Mouse (Mus musculus): ENCODE results near the gene Lrrn1. TPM values are rescaled to one million over a fixed set of nuclear protein-coding genes. Genes with fewer than 3 reads are reported as not detected.

Gene Lrrn1
- polyA plus RNA-seq, 1 experiment from 2014 or later: 59.0 TPM

GRCm38 (mm10) chr6:107556996-107557395 lies 27.4 kb downstream of the Lrrn1 start:
- Histone ChIP-seq H3K36me3 (replicated peaks; ENCODE audit: control insufficient read depth, insufficient read depth, low read depth, low read length) (no peaks in the 10 kb centered on the region), H3K27me3 (ENCODE audit: control insufficient read depth, insufficient read depth, low read length) (no peaks in the 10 kb centered on the region), H3K4me3 (ENCODE audit: low read depth, low read length) (no peak overlapping the region), H3K4me2 (ENCODE audit: low read depth, low read length) (no peak overlapping the region), H3K9me3 (replicated peaks; ENCODE audit: control insufficient read depth, low read length) (no peaks in the 10 kb centered on the region), H3K27ac (replicated peaks; ENCODE audit: low read depth, low read length) (no peak overlapping the region), H3K9ac (replicated peaks; ENCODE audit: low read length) (no peak overlapping the region), H3K4me1 (ENCODE audit: control insufficient read depth, insufficient read depth, low read length) (no peaks in the 10 kb centered on the region)
- ATAC-seq (replicated peaks; ENCODE audit: insufficient number of reproducible peaks, low FRiP score, low TSS enrichment, low read depth) (no peak), DNase-seq (ENCODE audit: low spot score) (no peak)
- 73% methylated on average over 3 of the region's 3 CpGs for WGBS

GRCm38 (mm10) chr6:107557806-107558205 lies 28.2 kb downstream of the Lrrn1 start:
- H3K9me3 ChIP-seq (replicated peaks; ENCODE audit: control insufficient read depth, low read length): no peaks in the 10 kb centered on the region
- DNase-seq (ENCODE audit: low spot score) (no peak), ATAC-seq (replicated peaks; ENCODE audit: insufficient number of reproducible peaks, low FRiP score, low TSS enrichment, low read depth) (no peak)
- no peak overlapping the region for H3K9ac ChIP-seq (replicated peaks; ENCODE audit: low read length)
- H3K4me1 ChIP-seq (ENCODE audit: control insufficient read depth, insufficient read depth, low read length): no peaks in the 10 kb centered on the region
- no peak overlapping the region for H3K4me3 ChIP-seq (ENCODE audit: low read depth, low read length)
- no peaks in the 10 kb centered on the region for H3K36me3 ChIP-seq (replicated peaks; ENCODE audit: control insufficient read depth, insufficient read depth, low read depth, low read length)
- WGBS: 86% methylated on average over 3 of the region's 3 CpGs
- no peak overlapping the region for H3K4me2 ChIP-seq (ENCODE audit: low read depth, low read length)
- no peaks in the 10 kb centered on the region for H3K27me3 ChIP-seq (ENCODE audit: control insufficient read depth, insufficient read depth, low read length)
- H3K27ac ChIP-seq (replicated peaks; ENCODE audit: low read depth, low read length): no peak overlapping the region

- DNase-seq (ENCODE audit: low spot score): no peak
- no peaks in the 10 kb centered on the region for H3K4me1 ChIP-seq (ENCODE audit: control insufficient read depth, insufficient read depth, low read length)
- no peak overlapping the region for H3K4me3 ChIP-seq (ENCODE audit: low read depth, low read length)
- no peaks in the 10 kb centered on the region for H3K9me3 ChIP-seq (replicated peaks; ENCODE audit: control insufficient read depth, low read length)
- no peak overlapping the region for H3K27ac ChIP-seq (replicated peaks; ENCODE audit: low read depth, low read length)
- ATAC-seq (replicated peaks; ENCODE audit: insufficient number of reproducible peaks, low FRiP score, low TSS enrichment, low read depth): no peak
- H3K36me3 ChIP-seq (replicated peaks; ENCODE audit: control insufficient read depth, insufficient read depth, low read depth, low read length): no peaks in the 10 kb centered on the region
- no peak overlapping the region for H3K9ac ChIP-seq (replicated peaks; ENCODE audit: low read length)
- H3K27me3 ChIP-seq (ENCODE audit: control insufficient read depth, insufficient read depth, low read length): no peaks in the 10 kb centered on the region
- 91% methylated on average over 2 of the region's 2 CpGs for WGBS
- no peak overlapping the region for H3K4me2 ChIP-seq (ENCODE audit: low read depth, low read length)
Observed at GRCm38 (mm10) chr6:107562255-107562654, 32.7 kb downstream of the Lrrn1 start.

- WGBS: 85% methylated on average over 12 of the region's 12 CpGs
- no peak overlapping the region for H3K4me3 ChIP-seq (ENCODE audit: low read depth, low read length)
- ATAC-seq (replicated peaks; ENCODE audit: insufficient number of reproducible peaks, low FRiP score, low TSS enrichment, low read depth): no peak
- H3K27ac ChIP-seq (replicated peaks; ENCODE audit: low read depth, low read length): no peak overlapping the region
- no peak for DNase-seq (ENCODE audit: low spot score)
- no peaks in the 10 kb centered on the region for H3K4me1 ChIP-seq (ENCODE audit: control insufficient read depth, insufficient read depth, low read length)
- H3K36me3 ChIP-seq (replicated peaks; ENCODE audit: control insufficient read depth, insufficient read depth, low read depth, low read length): no peaks in the 10 kb centered on the region
- no peak overlapping the region for H3K4me2 ChIP-seq (ENCODE audit: low read depth, low read length)
- H3K9me3 ChIP-seq (replicated peaks; ENCODE audit: control insufficient read depth, low read length): no peaks in the 10 kb centered on the region
- no peak overlapping the region for H3K9ac ChIP-seq (replicated peaks; ENCODE audit: low read length)
- no peaks in the 10 kb centered on the region for H3K27me3 ChIP-seq (ENCODE audit: control insufficient read depth, insufficient read depth, low read length)
Observed at GRCm38 (mm10) chr6:107566944-107567634, 37.5 kb downstream of the Lrrn1 start.

- Histone ChIP-seq H3K4me2 (ENCODE audit: low read depth, low read length) (no peak overlapping the region), H3K36me3 (replicated peaks; ENCODE audit: control insufficient read depth, insufficient read depth, low read depth, low read length) (no peaks in the 10 kb centered on the region), H3K9ac (replicated peaks; ENCODE audit: low read length) (no peak overlapping the region), H3K27me3 (ENCODE audit: control insufficient read depth, insufficient read depth, low read length) (no peaks in the 10 kb centered on the region), H3K27ac (replicated peaks; ENCODE audit: low read depth, low read length) (no peak overlapping the region), H3K4me1 (ENCODE audit: control insufficient read depth, insufficient read depth, low read length) (no peaks in the 10 kb centered on the region), H3K9me3 (replicated peaks; ENCODE audit: control insufficient read depth, low read length) (no peaks in the 10 kb centered on the region), H3K4me3 (ENCODE audit: low read depth, low read length) (no peak overlapping the region)
- no peak for DNase-seq (ENCODE audit: low spot score)
- 95% methylated on average over 3 of the region's 3 CpGs for WGBS
- no peak for ATAC-seq (replicated peaks; ENCODE audit: insufficient number of reproducible peaks, low FRiP score, low TSS enrichment, low read depth)
Observed at GRCm38 (mm10) chr6:107574561-107574960, 45.0 kb downstream of the Lrrn1 start.

- no peaks in the 10 kb centered on the region for H3K9me3 ChIP-seq (replicated peaks; ENCODE audit: control insufficient read depth, low read length)
- H3K4me1 ChIP-seq (ENCODE audit: control insufficient read depth, insufficient read depth, low read length): no peaks in the 10 kb centered on the region
- ATAC-seq (replicated peaks; ENCODE audit: insufficient number of reproducible peaks, low FRiP score, low TSS enrichment, low read depth) (no peak), DNase-seq (ENCODE audit: low spot score) (no peak)
- no peak overlapping the region for H3K9ac ChIP-seq (replicated peaks; ENCODE audit: low read length)
- WGBS: 65% methylated on average over 3 of the region's 3 CpGs
- H3K36me3 ChIP-seq (replicated peaks; ENCODE audit: control insufficient read depth, insufficient read depth, low read depth, low read length): no peaks in the 10 kb centered on the region
- H3K4me2 ChIP-seq (ENCODE audit: low read depth, low read length): no peak overlapping the region
- no peak overlapping the region for H3K27ac ChIP-seq (replicated peaks; ENCODE audit: low read depth, low read length)
- no peaks in the 10 kb centered on the region for H3K27me3 ChIP-seq (ENCODE audit: control insufficient read depth, insufficient read depth, low read length)
- H3K4me3 ChIP-seq (ENCODE audit: low read depth, low read length): no peak overlapping the region
Observed at GRCm38 (mm10) chr6:107575405-107575804, 45.8 kb downstream of the Lrrn1 start.

GRCm38 (mm10) chr6:107577309-107577708 lies 47.7 kb downstream of the Lrrn1 start:
- no peaks in the 10 kb centered on the region for H3K4me1 ChIP-seq (ENCODE audit: control insufficient read depth, insufficient read depth, low read length)
- no peak overlapping the region for H3K4me3 ChIP-seq (ENCODE audit: low read depth, low read length)
- H3K27me3 ChIP-seq (ENCODE audit: control insufficient read depth, insufficient read depth, low read length): no peaks in the 10 kb centered on the region
- H3K9ac ChIP-seq (replicated peaks; ENCODE audit: low read length): no peak overlapping the region
- 99% methylated on average over 8 of the region's 8 CpGs for WGBS
- no peak overlapping the region for H3K4me2 ChIP-seq (ENCODE audit: low read depth, low read length)
- H3K9me3 ChIP-seq (replicated peaks; ENCODE audit: control insufficient read depth, low read length): no peaks in the 10 kb centered on the region
- DNase-seq (ENCODE audit: low spot score) (no peak), ATAC-seq (replicated peaks; ENCODE audit: insufficient number of reproducible peaks, low FRiP score, low TSS enrichment, low read depth) (no peak)
- no peak overlapping the region for H3K27ac ChIP-seq (replicated peaks; ENCODE audit: low read depth, low read length)
- no peaks in the 10 kb centered on the region for H3K36me3 ChIP-seq (replicated peaks; ENCODE audit: control insufficient read depth, insufficient read depth, low read depth, low read length)

- Histone ChIP-seq H3K9me3 (replicated peaks; ENCODE audit: control insufficient read depth, low read length) (no peaks in the 10 kb centered on the region), H3K27me3 (ENCODE audit: control insufficient read depth, insufficient read depth, low read length) (no peaks in the 10 kb centered on the region), H3K4me3 (ENCODE audit: low read depth, low read length) (no peak overlapping the region), H3K27ac (replicated peaks; ENCODE audit: low read depth, low read length) (no peak overlapping the region), H3K36me3 (replicated peaks; ENCODE audit: control insufficient read depth, insufficient read depth, low read depth, low read length) (no peaks in the 10 kb centered on the region), H3K4me2 (ENCODE audit: low read depth, low read length) (no peak overlapping the region), H3K4me1 (ENCODE audit: control insufficient read depth, insufficient read depth, low read length) (no peaks in the 10 kb centered on the region), H3K9ac (replicated peaks; ENCODE audit: low read length) (no peak overlapping the region)
- DNase-seq (ENCODE audit: low spot score) (no peak), ATAC-seq (replicated peaks; ENCODE audit: insufficient number of reproducible peaks, low FRiP score, low TSS enrichment, low read depth) (no peak)
- 75% methylated on average over 1 of the region's 1 CpGs for WGBS
Observed at GRCm38 (mm10) chr6:107583759-107584383, 54.3 kb downstream of the Lrrn1 start.
